Mouse (Mus musculus) forelimb bud, embryonic 11.5 days (tissue): ENCODE results near the gene Agtrap.
"Not testable (repeated sequence)": the region's sequence is repeated elsewhere in the genome, so short reads cannot be mapped to it uniquely, and the experiment has no call there.

Experiments used
- DNase-seq: peaks from one replicate; pipeline ENCODE4 v3.0.0-alpha.2; 2012; ENCODE audit warnings: low read depth, low spot score

Agtrap gene

GRCm38 (mm10) chr4:148050396-148050914 is 37.4 kb downstream of the Agtrap start:
- DNase-seq = not testable (repeated sequence)

DNA sequence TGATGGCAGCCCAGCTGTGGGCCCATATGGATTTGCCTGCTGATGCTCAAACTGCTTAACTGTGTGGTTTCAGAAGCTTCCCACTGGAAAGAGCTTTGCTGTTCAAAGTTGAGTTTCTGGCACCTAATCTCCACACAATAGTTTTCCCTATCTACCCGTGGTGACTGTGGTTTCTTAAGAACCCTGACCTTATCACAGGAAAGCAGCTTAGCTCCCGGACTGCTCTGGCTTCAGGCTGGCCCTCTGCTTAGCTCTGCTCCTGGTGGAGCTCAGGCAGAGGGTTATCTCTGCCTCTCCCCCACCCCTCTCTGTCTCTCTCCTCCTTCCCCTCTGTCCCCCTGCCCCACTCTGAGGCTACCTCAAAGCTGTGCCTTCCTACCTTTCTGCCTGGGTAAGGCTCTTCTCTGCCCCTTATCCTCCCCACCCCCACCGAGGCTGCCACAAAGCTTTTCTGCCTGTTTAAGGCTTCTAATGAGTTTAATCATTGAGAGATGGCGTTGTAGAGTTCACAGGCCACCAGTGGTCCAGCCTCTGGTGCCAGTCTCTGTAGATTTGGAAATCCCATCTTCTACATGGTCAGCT is 41.3 kb downstream of the Agtrap start:
- no peak for DNase-seq

DNA sequence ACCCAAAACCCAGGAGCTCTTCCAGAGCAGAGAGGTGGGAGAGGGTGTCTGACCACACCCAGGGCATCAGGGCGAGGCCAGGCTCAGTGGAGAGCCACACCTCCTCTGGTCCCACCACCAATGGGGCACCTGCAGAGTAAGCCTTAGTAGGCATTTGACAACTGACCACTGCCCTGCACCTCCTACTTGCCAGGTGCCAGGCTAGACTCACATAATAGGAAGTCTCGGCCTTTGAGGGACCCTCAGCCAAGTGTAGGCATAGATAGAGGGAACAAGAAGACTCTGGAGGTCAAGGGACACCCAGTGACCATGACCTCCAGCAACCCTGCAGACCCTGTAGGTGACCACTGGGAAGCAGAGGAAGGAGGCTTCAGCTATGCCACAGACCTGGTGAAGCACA is 43.7 kb downstream of the Agtrap start:
- no peak for DNase-seq

DNA sequence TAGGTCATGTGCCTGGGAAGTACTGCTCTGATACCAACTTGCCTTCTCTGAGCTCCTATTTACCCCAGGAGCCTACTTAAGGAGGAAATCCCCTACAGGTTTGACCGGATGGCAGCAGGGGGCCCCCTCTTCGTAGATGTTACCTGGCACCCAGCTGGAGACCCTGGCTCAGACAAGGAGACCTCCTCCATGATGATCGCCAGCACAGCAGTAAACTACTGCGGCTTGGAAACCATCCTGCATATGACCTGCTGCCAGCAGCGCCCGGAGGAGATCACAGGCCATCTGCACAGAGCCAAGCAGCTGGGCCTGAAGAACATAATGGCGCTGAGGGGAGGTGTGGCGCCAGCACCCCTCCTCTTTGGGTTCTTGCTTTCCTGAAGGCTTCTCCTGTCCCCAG is 44.5 kb downstream of the Agtrap start:
- DNase-seq = not testable (repeated sequence)

DNA sequence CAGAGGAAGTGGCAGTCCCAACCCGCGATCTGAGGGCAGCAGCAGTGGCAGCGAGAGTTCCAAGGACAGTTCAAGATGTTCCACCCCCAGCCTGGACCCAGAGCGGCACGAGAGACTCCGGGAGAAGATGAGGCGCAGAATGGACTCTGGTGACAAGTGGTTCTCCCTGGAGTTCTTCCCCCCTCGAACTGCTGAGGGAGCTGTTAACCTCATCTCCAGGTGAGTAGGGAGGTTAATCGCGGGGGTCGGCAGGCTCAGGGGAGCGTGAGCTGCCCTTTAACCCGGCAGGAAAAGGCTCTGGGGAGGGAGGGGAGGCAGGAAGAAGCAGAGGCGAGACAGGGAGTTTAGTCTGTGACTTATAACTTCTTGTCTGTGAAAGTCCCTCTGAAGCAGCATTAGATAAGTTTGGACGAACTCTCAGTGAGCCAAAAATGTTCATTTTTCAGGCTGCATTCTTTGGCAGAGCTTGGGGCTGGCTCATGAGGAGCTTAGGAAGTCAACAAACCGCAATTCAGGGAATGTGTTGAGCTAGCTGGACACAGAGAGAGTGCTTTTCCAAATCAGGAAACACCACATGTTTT is 46.1 kb downstream of the Agtrap start:
- no peak for DNase-seq

- peak; percentile 79 for DNase-seq
Observed at GRCm38 (mm10) chr4:148040933-148041610, 46.8 kb downstream of the Agtrap start.

DNA sequence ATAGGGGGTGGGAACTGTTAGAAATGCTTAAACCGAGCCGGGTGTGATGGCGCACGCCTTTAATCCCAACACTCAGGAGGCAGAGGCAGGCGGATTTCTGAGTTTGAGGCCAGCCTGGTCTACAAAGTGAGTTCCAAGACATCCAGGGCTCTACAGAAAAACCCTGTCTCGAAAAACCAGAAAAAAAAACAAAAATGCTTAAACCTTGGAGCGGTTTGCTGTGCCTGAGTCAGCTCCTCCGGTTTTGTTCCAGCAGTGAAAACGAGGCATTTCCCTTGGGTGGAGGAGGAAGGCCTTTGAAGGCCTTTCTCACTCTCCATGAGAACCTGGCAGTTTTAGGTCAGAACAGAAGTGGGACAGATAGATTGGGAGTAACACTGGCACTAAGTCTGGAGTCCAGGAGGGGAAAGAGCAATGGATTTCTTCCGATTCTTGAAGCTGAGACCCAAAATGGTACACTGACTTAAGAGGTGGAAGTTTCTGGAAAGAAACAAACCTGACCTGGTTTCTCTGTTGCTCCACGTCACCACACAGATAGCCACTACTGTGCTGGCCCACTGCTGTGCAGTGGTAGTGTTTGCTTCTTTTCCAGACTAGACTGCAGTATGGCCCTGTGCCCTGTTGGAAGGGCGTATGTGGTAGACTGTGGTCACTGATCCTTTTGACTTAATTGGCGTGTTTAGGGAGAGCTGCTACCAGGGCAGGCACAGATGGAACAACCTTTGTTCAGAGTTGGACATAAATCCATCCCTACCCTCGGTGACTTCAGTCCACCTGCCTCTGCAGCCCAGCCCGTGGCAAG is 47.6 kb downstream of the Agtrap start:
- DNase-seq = peak; percentile 26

GRCm38 (mm10) chr4:148039254-148040028 is 48.4 kb downstream of the Agtrap start:
- no peak for DNase-seq

DNA sequence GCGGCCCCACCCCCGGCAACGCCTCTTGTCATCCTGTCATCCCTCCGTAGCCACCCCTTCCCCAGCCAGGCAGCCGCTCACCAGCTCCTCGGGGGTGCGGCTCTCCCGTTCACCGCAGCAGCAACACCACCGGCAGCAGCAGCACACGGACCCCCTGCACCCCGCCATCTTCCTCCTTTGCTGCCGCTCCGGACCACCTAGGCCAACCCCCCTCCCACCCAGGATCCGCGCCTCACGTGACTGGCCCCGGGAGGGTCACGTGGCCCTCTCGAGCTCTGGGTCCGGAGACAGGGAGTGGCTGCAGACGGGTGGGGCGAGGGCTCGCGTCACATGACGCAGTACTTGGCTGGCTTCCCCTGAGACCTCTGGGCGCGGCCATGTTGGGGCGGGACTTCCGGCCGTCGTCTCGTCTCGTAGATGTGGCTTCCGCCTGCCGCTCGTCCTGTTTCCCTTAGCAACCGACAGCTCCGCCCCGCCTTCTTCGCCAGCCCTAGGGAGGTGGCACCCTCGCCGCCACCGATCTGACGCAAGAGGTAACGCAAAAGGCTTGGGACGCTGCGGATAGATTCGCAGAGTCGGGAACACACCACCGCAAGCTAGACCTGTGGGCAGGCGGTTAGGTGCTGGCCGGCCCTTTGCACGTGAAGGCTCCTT is 49.1 kb downstream of the Agtrap start, which contains the start of the genes Clcn6 and Mthfr:
Clcn6 (minus strand) TSS at position 222 of the 654 bp plus-strand sequence.
Mthfr (plus strand) TSS at position 478 of the 654 bp plus-strand sequence.
- DNase-seq = peak; percentile 99

DNA sequence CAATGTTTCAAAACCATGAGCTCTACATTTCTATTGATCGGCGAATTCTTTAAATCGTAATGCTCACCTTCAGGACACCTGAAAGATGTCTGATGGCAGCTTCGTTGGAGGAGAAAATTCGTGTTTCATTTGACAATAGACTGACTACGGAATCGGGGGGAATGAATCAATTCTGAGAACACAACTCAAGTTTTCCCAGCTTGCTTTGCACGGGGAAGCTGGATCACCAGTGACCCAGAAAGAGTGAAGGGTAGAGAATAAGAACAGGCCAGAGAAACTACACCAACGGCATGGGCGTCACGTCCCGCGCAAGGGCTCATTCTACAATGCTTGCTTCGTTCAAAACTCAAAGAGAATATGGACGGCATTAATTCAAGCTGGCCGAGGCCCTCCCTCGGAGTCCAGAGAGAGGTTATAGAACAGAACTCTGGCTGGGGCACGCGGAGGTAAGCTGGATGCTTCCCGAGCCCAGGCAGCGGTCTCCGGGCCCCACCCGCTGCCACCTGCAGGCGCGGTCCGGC is 49.7 kb downstream of the Agtrap start:
- DNase-seq = no peak

GRCm38 (mm10) chr4:148035440-148035839 is 52.4 kb downstream of the Agtrap start:
- DNase-seq = no peak

GRCm38 (mm10) chr4:148033858-148034410 is 53.9 kb downstream of the Agtrap start:
- DNase-seq = no peak

GRCm38 (mm10) chr4:148030506-148030905 is 57.3 kb downstream of the Agtrap start:
- no peak for DNase-seq

DNA sequence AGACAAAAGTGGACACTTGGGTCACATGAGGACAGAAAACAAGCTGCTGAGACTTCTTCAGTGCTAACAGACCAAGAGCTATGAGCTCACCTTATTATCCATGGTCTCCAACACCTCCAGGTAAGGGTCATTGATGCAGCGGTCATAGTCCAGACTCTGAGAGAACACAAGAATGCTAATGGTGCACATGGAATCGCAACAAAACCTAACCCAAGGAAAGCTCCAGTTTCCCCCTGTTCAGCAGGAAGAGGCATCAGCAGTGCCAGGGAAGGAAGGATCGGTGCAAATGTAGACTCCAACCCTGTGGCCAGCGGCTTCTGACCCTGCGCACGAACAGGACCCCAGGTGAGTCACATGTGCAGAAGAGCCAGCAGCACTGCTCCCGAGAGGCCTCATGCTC is 58.5 kb downstream of the Agtrap start:
- no peak for DNase-seq
